Mouse (Mus musculus): ENCODE measurements around the gene Slc46a3.
"Not testable (repeated sequence)": the region's sequence is repeated elsewhere in the genome, so short reads cannot be mapped to it uniquely, and the experiment has no call there.

Gene Slc46a3

DNA sequence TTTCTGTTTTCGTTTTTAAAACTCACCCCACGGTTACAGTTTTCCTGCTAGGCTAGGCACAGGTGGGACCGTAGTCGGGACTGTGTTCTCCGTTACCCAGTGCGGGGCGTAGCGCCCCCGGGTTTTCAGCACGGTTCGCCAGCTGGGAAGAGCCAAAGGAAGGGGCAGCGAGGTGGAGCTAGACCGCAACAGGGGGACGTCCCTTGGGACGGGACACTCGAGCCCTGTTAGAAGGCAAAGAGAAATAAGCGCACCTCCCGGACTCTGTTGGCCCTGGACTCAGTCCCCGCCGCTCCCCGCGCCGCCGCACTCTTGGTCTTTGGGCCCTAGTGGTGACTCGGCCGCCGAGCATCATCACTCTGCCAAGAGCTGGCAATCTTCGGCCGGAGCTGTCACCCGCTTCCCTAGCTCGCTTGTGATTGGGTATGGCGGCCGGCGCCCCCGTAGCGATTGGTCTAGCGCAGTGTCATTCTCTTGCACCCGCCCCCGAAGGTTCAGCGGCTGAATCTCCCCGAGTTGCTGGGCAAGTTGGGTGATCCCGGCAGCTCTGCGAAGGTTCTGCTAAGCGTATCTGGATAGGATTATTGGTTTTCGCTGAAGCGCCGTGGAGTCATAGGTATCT is at the start of gene Slc46a3:
Slc46a3 (minus strand) TSS at position 361 of the 622 bp plus-strand sequence.
- peak; percentile 96 for DNase-seq (ENCODE audit: low spot score)

DNA sequence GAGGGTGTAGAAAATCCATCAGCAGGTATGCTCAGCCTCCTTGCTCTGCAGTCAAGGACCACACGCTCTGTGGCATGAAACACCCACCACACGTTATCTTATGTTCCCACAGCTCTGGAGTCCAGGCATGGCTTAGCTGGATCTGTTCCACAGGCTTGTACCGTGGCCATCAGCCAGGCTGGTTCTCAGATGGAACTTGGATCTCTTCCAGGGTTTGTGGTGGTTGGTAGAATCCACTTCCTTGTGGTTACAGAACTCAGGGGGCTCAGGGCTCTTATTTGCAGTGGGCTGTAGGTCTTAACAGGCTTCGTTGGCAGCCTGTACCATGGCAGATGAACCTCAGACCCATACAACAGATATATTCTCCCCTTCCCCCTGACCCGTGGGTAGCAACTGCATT is 44.6 kb upstream of the Slc46a3 start:
- DNase-seq (ENCODE audit: low spot score), result no peak

DNA sequence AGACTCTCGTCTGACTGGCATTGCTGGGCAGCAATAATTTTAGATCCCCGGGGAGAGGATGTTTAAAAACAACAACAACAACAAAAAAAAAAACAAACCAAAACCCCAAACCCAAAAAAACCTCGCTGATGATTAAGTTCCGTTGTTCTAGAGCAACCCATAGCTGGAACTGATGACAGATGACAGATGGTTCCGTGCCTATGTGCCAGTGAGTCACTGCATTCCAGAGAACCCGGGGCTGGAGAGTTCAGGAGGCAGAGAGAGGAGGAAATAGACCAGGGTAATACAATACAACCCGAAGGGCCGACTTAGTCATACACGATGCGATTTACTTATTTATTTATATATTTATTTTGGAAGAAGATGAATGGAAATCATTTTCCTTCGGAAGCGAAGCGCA is 40.5 kb upstream of the Slc46a3 start:
- no peak for DNase-seq (ENCODE audit: low spot score)

DNA sequence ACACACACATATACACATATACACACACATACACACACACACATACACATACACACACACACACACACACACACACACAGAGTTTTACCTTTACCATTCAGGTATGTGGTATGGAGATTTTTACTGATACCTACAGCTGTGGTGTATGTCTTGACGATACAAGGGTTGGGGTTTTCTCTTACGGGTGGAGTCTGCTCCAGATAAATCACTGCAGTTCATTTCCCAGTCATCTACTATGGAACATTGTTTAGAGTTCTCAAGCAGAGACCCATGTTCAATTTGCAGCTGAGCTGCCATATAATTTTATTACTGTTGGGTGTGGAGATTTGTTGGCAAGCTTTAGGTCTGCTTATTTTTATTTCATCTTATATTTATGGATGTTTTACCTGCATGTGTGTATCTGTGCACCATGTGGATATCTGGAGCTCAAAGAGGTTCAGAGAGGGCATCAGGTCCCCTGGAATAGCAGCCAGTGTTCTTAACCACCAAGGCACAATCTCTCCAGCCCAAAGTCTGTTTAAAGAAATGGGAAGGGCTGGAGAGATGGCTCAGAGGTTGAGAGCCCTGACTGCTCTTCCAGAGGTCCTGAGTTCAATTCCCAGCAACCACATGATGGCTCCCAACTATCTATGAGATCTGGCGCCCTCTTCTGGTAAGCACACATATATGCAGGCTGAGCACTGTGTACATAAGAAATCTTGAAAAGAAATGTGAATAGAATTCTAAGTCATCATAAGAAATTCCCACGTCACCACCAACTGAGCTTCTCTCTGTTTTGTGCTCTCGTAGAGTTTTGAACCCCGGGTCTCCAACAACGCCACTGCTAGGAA is 34.3 kb upstream of the Slc46a3 start:
- DNase-seq (ENCODE audit: low spot score), result no peak

- peak; percentile 31 for DNase-seq (ENCODE audit: low spot score)
These were observed 31.5 kb upstream of the Slc46a3 start for GRCm38 (mm10) chr5:147925935-147926604.

DNA sequence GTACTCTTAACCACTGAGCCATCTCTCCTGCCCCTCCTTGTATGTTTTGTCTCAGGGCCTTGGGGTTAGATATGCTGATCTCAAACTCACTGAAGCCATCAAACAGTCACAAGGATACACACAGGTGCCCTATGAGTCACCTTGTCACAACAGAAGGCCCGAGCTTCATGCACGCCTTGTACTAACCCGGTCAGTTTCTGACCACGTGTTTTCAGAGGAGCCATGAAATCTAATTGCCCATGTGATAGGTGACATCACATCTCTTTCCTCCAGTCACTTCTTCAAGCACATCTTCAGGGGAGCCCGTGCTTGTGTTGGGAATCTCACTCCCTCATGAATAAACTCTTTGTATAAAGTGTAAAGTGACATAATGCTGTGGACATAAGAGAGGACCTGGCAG is 30.0 kb upstream of the Slc46a3 start:
- DNase-seq (ENCODE audit: low spot score), result no peak

GRCm38 (mm10) chr5:147918044-147918846 is 23.6 kb upstream of the Slc46a3 start:
- no peak for DNase-seq (ENCODE audit: low spot score)

DNA sequence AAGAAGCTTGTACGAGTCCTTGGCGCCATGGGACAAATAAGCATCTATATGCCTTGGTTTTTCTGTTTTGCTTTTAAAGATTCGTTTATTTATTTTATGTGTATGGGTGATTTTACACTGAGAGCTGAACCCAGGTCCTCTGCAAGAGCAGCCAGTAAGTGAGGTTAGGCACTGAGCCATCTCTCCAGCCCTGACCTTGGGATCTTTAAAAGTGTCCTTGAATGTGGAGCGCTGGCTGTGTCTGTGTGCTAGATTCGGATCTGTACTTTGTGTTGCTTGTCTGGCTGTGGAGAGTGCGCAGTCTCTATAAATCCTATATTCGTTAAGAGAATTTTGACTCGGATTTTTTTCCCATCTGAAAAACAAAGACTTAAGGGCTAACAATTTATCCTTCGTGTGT is 21.6 kb upstream of the Slc46a3 start:
- no peak for DNase-seq (ENCODE audit: low spot score)

DNA sequence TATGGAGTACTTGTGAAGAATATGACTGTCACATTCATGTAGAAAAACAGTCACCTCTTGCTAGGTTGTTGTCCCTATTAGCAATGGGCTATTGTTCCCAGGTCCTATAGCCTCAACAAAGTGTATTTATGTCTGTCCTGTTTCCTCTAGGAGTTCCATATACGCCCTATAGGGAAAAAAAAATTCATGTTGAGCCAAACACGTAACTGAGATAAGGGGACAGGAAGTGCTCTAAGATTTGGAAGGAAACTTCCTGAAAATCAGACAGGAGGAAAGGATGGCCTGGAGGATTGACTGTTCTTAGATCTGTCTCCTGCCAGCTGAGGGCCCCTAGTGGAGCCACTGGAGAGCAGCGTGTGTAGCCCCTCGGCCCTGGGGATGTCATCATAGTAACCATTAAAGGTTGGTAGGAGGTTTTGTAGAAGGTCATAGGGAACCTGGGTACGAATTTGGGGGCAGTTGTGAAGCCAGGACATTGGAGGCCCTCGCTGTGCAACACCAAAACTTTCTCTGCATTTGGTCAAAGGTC is 20.5 kb upstream of the Slc46a3 start:
- DNase-seq (ENCODE audit: low spot score), result no peak

DNA sequence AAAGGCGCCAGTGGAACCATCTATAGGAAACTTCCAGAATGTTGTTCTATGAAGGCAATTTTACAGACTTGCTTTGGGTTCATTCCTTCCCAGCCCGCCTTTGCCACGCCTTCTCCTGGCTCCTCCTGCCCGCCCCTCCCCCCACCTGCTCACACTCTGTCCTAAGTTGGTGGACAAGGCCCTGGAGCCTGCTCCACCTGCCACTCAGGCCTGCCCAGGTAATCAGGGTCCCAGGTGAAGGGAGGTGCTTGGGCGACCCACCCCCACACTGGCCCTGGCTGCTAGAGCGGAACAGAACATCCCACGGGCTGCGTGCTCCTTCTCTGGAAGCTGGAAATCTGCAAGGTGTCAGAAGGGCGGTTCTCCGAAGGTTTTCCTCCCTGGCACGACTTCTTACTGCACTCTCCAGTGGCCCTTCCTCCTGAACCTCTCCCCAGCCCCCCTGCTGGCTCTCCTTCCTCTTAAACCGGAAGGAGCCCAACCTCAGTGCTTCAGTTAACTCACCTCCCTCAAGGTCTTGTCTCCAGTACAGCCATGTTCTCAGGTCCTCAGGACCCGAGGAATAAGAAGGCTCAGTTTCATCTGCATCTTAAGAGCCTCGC is 18.7 kb upstream of the Slc46a3 start:
- DNase-seq (ENCODE audit: low spot score), result no peak

- no peak for DNase-seq (ENCODE audit: low spot score)
These were observed 17.1 kb upstream of the Slc46a3 start for GRCm38 (mm10) chr5:147911744-147912143.

GRCm38 (mm10) chr5:147910807-147911509 is 16.3 kb upstream of the Slc46a3 start:
- DNase-seq (ENCODE audit: low spot score), result no peak

DNA sequence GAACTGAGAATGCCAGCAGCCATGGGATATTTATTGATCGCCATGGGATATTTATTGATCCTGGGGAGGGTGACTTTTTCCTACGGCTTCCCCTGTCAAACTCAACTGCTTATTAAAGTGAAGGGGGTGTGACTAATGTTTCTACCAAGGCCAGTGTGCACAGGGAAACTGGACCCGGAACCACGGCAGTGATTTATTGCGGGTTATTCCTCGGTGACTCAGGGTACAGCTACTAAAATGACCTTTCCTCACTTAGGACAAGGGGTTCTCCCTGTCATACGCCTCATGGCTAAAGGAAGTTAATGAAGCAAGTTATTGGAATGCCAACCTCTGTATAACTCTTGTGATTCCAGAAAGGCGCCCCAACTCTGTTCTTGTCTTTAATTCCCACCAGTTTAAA is 13.2 kb upstream of the Slc46a3 start:
- no peak for DNase-seq (ENCODE audit: low spot score)

DNA sequence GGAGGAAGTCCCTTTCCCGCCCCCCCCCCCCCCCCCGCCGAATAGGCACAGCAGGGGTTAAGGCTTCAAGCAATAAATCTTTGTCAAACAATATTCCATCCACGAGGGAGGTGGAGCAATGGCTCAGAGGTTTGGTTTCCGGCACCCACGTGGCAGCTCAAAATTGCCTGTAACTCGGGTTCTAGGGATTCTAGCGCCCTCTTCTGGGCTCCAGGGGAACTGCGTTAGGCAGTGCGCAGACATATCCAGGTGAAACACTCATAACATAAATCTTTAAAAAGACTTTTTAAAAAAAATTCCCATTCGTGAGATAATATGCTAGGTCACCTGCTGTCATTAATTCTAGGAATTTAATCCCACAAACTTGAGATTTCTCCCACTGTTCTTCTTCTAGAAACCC is 12.5 kb upstream of the Slc46a3 start:
- DNase-seq (ENCODE audit: low spot score), result no peak

DNA sequence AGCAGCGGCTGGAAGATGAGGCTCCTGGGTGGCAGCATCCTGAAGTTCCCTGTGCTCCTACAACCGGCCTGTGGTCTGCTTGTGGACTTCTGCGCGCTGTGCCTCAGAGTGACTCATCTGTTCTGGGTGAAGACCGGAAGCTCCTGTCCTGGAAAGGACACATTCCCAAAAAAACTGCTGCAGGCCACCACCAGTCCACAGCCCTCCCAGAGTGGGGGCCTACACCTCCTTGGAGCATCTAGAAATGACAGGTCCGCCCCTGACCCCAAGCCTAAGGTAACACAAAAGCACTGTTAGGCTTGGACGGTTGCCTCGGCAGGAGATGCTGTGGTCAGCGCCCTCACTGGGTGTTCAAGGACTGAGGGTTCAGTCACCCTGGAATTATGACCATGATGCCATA is 8.6 kb upstream of the Slc46a3 start:
- no peak for DNase-seq (ENCODE audit: low spot score)

GRCm38 (mm10) chr5:147902008-147902757 is 7.6 kb upstream of the Slc46a3 start:
- no peak for DNase-seq (ENCODE audit: low spot score)

GRCm38 (mm10) chr5:147898968-147899549 is 4.4 kb upstream of the Slc46a3 start:
- no peak for DNase-seq (ENCODE audit: low spot score)

DNA sequence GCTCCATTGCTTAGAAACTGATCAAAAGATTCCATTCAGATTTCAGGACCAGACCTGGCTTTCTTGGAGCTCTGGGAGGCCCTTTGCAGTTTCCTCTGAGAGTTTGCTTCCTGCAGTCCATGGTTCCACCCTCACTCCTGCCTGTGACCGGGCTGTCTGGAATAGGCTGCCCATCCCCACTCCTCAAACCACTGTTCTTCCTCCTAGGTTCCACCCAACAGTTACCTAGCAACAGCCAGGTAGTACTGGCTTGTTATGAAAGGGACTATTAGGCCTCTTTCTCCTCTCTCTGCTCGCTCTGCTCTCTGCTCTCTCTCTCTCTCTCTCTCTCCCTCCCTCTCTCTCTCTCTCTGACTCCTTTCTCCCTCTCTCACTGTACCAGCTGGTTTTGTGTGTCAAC is 3.6 kb upstream of the Slc46a3 start:
- no peak for DNase-seq (ENCODE audit: low spot score)

GRCm38 (mm10) chr5:147896501-147896900 is 1.9 kb upstream of the Slc46a3 start:
- not testable (repeated sequence) for DNase-seq (ENCODE audit: low spot score)

Data from c-Kit-positive CD71-positive TER-119-positive erythroid progenitor cells, embryonic 14.5 days (primary cell).